Mouse (Mus musculus): ENCODE measurements around the gene Inpp5d.

GRCm38 (mm10) chr1:87658485-87658884 is 38.4 kb downstream of the Inpp5d start:
- TF ChIP-seq POLR2A (IDR thresholded peaks at IDR 0.05; ENCODE audit: low read depth, low read length) (no peak), CTCF (IDR thresholded peaks at IDR 0.05; ENCODE audit: borderline replicate concordance, insufficient read depth, low read length) (no peak)
